Mouse (Mus musculus) liver, embryonic 14 days (tissue): Measurements from ENCODE around the gene Pramel6. TPM values are rescaled to one million over a fixed set of nuclear protein-coding genes. Genes with fewer than 3 reads are reported as not detected.

Experiments used
- polyA plus RNA-seq: library from polyadenylated mRNA; depleted of rRNA; stranded (reverse); fragments of >200 nt; gene quantifications from 2 replicates; pipeline ENCODE4 v1.2.3, GENCODE M21; 2012; rRNA removed

Pramel6 gene
- not detected in 2 replicates for polyA plus RNA-seq

DNA sequence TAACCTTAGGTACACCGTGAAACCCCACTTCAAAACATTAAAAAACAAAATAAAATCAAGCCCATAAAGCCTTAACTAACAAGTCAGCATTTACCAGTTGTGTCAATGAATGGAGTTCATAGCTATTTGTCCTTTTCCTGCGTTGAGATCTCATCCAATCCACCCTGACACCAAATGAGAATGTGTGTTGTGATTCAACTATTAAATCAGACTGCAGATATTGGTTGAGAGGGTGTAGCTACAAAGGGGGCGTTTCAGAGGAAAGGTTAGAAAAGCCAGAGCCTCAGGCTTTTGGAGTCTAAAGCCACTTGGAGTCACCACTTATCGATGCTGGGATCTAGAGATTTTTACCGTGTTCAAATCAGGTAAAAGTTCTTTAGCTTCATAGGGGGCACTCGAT lies at the start of gene Pramel6:
Gene Pramel6, plus strand, starts transcription at position 301 of the 400 bp plus-strand sequence.

DNA sequence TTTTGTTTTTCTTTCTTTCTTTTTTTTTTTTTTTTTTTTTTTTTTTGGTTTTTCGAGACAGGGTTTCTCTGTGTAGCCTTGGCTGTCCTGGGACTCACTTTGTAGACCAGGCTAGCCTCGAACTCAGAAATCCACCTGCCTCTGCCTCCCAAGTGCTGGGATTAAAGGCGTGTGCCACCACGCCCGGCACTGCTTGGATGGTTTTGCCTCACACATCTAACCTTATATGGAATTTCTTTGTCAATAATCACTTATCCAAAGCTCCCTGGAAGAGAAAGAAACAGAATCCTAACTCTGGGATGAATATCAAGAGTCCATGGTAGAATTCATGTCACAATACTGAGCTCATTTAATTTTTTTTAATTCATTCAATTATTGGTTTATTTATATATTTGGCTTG lies 9.4 kb upstream of the Pramel6 start, which contains the start of gene Pramel7:
Gene Pramel7, minus strand, starts transcription at position 101 of the 400 bp plus-strand sequence.

DNA sequence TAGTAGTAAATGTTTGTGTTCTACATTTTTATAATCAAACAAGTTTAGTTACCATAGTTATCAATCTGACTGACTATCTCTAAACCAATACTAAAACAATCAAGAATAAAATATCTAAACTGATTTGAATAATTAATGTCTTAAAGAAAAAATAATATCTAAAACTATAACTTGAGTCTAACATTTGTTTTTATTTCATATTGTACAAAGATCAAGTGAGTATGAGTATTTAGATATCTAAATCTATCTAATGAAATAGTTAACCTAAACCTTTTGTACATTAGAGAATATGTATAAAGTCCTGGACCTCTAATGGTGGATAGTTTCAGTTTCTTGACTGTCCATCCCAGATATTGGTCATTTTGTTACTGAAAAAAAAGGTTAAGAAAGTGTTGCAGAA lies 25.1 kb downstream of the Pramel6 start, which contains the start of gene Olfr153:
Gene Olfr153, plus strand, starts transcription at position 301 of the 400 bp plus-strand sequence.

DNA sequence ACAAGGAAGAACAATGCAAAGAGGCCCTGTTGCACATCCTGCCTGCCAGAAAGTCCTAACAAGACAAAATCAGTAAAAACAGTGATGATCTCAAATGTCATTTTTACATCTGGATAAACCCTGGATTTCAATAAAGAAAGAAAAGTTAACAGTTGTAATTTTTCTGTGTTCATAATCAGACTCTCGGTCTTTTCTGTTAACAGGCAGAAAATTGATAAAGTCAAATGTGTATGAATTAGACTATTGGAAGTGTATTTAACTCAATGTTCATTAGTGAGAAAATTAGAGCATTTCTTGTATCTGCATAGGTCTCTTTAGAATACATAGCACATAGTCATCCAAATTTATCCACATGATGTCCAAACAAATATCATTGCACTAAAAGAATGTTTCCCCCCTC lies 39.1 kb downstream of the Pramel6 start, which contains the start of gene Olfr1128:
Gene Olfr1128, minus strand, starts transcription at position 101 of the 400 bp plus-strand sequence.

Other genes with a start within 250 kb of the Pramel6 start
- gene Olfr1116, start 239.0 kb upstream of the Pramel6 start, polyA plus RNA-seq: not detected in 2 replicates
- gene Olfr1118, start 199.0 kb upstream of the Pramel6 start, polyA plus RNA-seq: not detected in 2 replicates
- gene Olfr1120, start 151.8 kb upstream of the Pramel6 start, polyA plus RNA-seq: not detected in 2 replicates
- not detected in 2 replicates for gene Olfr1121, start 136.7 kb upstream of the Pramel6 start, polyA plus RNA-seq
- gene Olfr1122, start 120.7 kb upstream of the Pramel6 start, polyA plus RNA-seq: not detected in 2 replicates
- gene Olfr1123, start 89.9 kb upstream of the Pramel6 start, polyA plus RNA-seq: not detected in 2 replicates
- gene Olfr1124, start 76.3 kb upstream of the Pramel6 start, polyA plus RNA-seq: not detected in 2 replicates
- gene Olfr1126, start 52.6 kb upstream of the Pramel6 start, polyA plus RNA-seq: not detected in 2 replicates
- gene Pramel7, start 9.5 kb upstream of the Pramel6 start, polyA plus RNA-seq: not detected in 2 replicates
- gene Olfr153, start 25.2 kb downstream of the Pramel6 start, polyA plus RNA-seq: not detected in 2 replicates
- gene Olfr1128, start 39.0 kb downstream of the Pramel6 start, polyA plus RNA-seq: not detected in 2 replicates
- gene Olfr1129, start 67.3 kb downstream of the Pramel6 start, polyA plus RNA-seq: not detected in 2 replicates
- not detected in 2 replicates for gene Olfr1130, start 99.6 kb downstream of the Pramel6 start, polyA plus RNA-seq
- not detected in 2 replicates for gene Olfr1131, start 120.5 kb downstream of the Pramel6 start, polyA plus RNA-seq
- not detected in 2 replicates for gene Olfr1132, start 131.0 kb downstream of the Pramel6 start, polyA plus RNA-seq
- not detected in 2 replicates for gene Olfr1133, start 140.8 kb downstream of the Pramel6 start, polyA plus RNA-seq
- not detected in 2 replicates for gene Olfr1134, start 151.9 kb downstream of the Pramel6 start, polyA plus RNA-seq
- gene Olfr1135, start 167.1 kb downstream of the Pramel6 start, polyA plus RNA-seq: not detected in 2 replicates
- gene Olfr1136, start 187.4 kb downstream of the Pramel6 start, polyA plus RNA-seq: not detected in 2 replicates
- gene Olfr1137, start 206.6 kb downstream of the Pramel6 start, polyA plus RNA-seq: not detected in 2 replicates
- not detected in 2 replicates for gene Olfr1138, start 233.4 kb downstream of the Pramel6 start, polyA plus RNA-seq
- not detected in 2 replicates for gene Olfr1140, start 237.2 kb downstream of the Pramel6 start, polyA plus RNA-seq
- gene Olfr1141, start 247.4 kb downstream of the Pramel6 start, polyA plus RNA-seq: not detected in 2 replicates